In genomic region chr6:144398115-144398514, GRCm38 (mm10) we compare ENCODE assay signal across 9 mouse cellular contexts.
DNase-seq lines count a peak whose midpoint lies in the region; ATAC-seq lines count a peak whose summit lies in the region.
"Had no signal": no experiment of that assay in that cellular context is flagged by ENCODE, and none has a peak within 500 bp of the region (broad histone marks: within the 10 kb centered on the region; RNA-seq: fewer than 3 reads in every experiment).

No protein-coding gene starts in this region.

- H3K9ac ChIP-seq in heart, embryonic 15.5 days: no peak overlapping the region
- no peak overlapping the region; the same call in 1 of the 2 replicates for H3K9ac ChIP-seq in limb, embryonic 13.5 days

- no peaks in the 10 kb centered on the region for H3K9me3 ChIP-seq in heart, embryonic 15.5 days (replicated peaks)
- H3K9me3 ChIP-seq in hindbrain, embryonic 10.5 days: no peaks in the 10 kb centered on the region
- H3K9me3 ChIP-seq in limb, embryonic 13.5 days: no peaks in the 10 kb centered on the region

- no peak for DNase-seq in heart, adult 18-20 months
- peak; percentile 77 for DNase-seq in embryo, embryonic 10 days (ENCODE audit: low spot score)
- peak; percentile 37 for DNase-seq in hindbrain, embryonic 10.5 days (ENCODE audit: low spot score)
- no peak for DNase-seq in gastrocnemius, adult 8-10 months (ENCODE audit: low spot score in 2 of 2)
- DNase-seq in urinary bladder, adult 2 months (ENCODE audit: low spot score): no peak

- H3K4me2 ChIP-seq in heart, embryonic 15.5 days: peak overlapping the region; percentile 25; the same call in 1 of the 2 replicates
- H3K4me2 ChIP-seq in limb, embryonic 13.5 days (replicated peaks): peak overlapping the region; percentile 40

- no peaks in the 10 kb centered on the region for H3K4me1 ChIP-seq in heart, embryonic 15.5 days (replicated peaks)
- H3K4me1 ChIP-seq in hindbrain, embryonic 10.5 days (replicated peaks): peaks cover 26% of the 10 kb centered on the region
- H3K4me1 ChIP-seq in limb, embryonic 13.5 days: peaks cover 6% of the 10 kb centered on the region; the same call in 1 of the 2 replicates

- no peak overlapping the region for H3K4me3 ChIP-seq in heart, embryonic 15.5 days
- no peak overlapping the region for H3K4me3 ChIP-seq in hindbrain, embryonic 10.5 days
- H3K4me3 ChIP-seq in limb, embryonic 13.5 days: no peak overlapping the region

- H3K27me3 ChIP-seq in heart, embryonic 15.5 days: no peaks in the 10 kb centered on the region
- H3K27me3 ChIP-seq in hindbrain, embryonic 10.5 days (ENCODE audit: insufficient read depth, poor library complexity, severe bottlenecking): peaks cover 23% of the 10 kb centered on the region; the same call in 1 of the 2 replicates
- H3K27me3 ChIP-seq in limb, embryonic 13.5 days: peaks cover 9% of the 10 kb centered on the region; the same call in 1 of the 2 replicates

- H3K36me3 ChIP-seq in heart, embryonic 15.5 days: no peaks in the 10 kb centered on the region
- H3K36me3 ChIP-seq in hindbrain, embryonic 10.5 days: no peaks in the 10 kb centered on the region
- no peaks in the 10 kb centered on the region for H3K36me3 ChIP-seq in limb, embryonic 13.5 days

- no peak for ATAC-seq in heart, embryonic 15.5 days (replicated peaks; ENCODE audit: insufficient number of reproducible peaks, insufficient read depth, low FRiP score, low read depth)
- ATAC-seq in limb, embryonic 13.5 days (ENCODE audit: low FRiP score, low read depth): no peak
- ATAC-seq in frontal cortex, adult (ENCODE audit: low TSS enrichment): no peak
- ATAC-seq: inflammation-experienced regulatory T-cells, adult 6 months had no signal

- WGBS in heart, embryonic 15.5 days: 48% methylated on average over 10 of the region's 10 CpGs
- WGBS in hindbrain, embryonic 10.5 days: 44% methylated on average over 10 of the region's 10 CpGs
- WGBS in limb, embryonic 13.5 days: 26% methylated on average over 10 of the region's 10 CpGs

- H3K27ac ChIP-seq in heart, embryonic 15.5 days: no peak overlapping the region
- H3K27ac ChIP-seq in hindbrain, embryonic 10.5 days: peak overlapping the region; percentile 40
- no peak overlapping the region for H3K27ac ChIP-seq in limb, embryonic 13.5 days

Comparison
In these comparisons a context has a peak if more than half of its experiments do, and no peak if none do; other contexts are left out.
1. DNase-seq: peak in embryo, embryonic 10 days (single experiment) and hindbrain, embryonic 10.5 days (single experiment); none in heart, adult 18-20 months (0 of 2), gastrocnemius, adult 8-10 months (0 of 2) and urinary bladder, adult 2 months (single experiment).